ENCODE assay signal across 7 mouse cellular contexts in genomic region chr1:134302568-134303238, GRCm38 (mm10). TPM values are rescaled to one million over a fixed set of nuclear protein-coding genes. Genes with fewer than 3 reads are reported as not detected.
DNase-seq lines count a peak whose midpoint lies in the region; ATAC-seq and TF ChIP-seq lines count a peak whose summit lies in the region.

No protein-coding gene starts in this region.

- peak; percentile 22; the same call in 1 of the 2 replicates for ATAC-seq in G1E (ENCODE audit: extremely low read depth, insufficient number of reproducible peaks, low FRiP score, poor library complexity, severe bottlenecking)
- ATAC-seq in intestine, embryonic 16.5 days: no peak
- ATAC-seq in liver, postnatal 0 days: peak; percentile 51
- ATAC-seq in neural tube, embryonic 15.5 days (ENCODE audit: low FRiP score): no peak

- no peak overlapping the region for H3K4me2 ChIP-seq in intestine, embryonic 16.5 days (ENCODE audit: low read depth, low read length)
- H3K4me2 ChIP-seq in liver, postnatal 0 days (ENCODE audit: low read depth, low read length): peak overlapping the region; percentile 27
- no peak overlapping the region for H3K4me2 ChIP-seq in neural tube, embryonic 15.5 days

- TF ChIP-seq CTCF in G1E (IDR thresholded peaks at IDR 0.05; ENCODE audit: low read depth, low read length): no peak
- no peak for TF ChIP-seq CTCF in bone marrow macrophage, adult 2 months (IDR thresholded peaks at IDR 0.05; ENCODE audit: low read depth, low read length)
- TF ChIP-seq CTCF in liver, postnatal 0 days (IDR thresholded peaks at IDR 0.05; ENCODE audit: low read depth): no peak

- peaks cover 34% of the 10 kb centered on the region for H3K27me3 ChIP-seq in G1E (ENCODE audit: insufficient read depth, low read length)
- 0 out of 2 replicates have a peak, but pooled peaks cover 6% of the 10 kb centered on the region for H3K27me3 ChIP-seq in intestine, embryonic 16.5 days (replicated peaks; ENCODE audit: control insufficient read depth, insufficient read depth, low read length)
- H3K27me3 ChIP-seq in liver, postnatal 0 days (ENCODE audit: insufficient read depth, low read length): peaks cover 22% of the 10 kb centered on the region
- peaks cover 22% of the 10 kb centered on the region for H3K27me3 ChIP-seq in neural tube, embryonic 15.5 days (replicated peaks)

- H3K36me3 ChIP-seq in G1E (replicated peaks): no peaks in the 10 kb centered on the region
- H3K36me3 ChIP-seq in intestine, embryonic 16.5 days (ENCODE audit: control insufficient read depth, insufficient read depth, low read length): no peaks in the 10 kb centered on the region
- no peaks in the 10 kb centered on the region for H3K36me3 ChIP-seq in liver, postnatal 0 days (replicated peaks; ENCODE audit: insufficient read depth, low read length)
- H3K36me3 ChIP-seq in neural tube, embryonic 15.5 days: peaks cover 4% of the 10 kb centered on the region; the same call in 1 of the 2 replicates

- WGBS in intestine, embryonic 16.5 days: 42% methylated on average over 8 of the region's 8 CpGs
- 22% methylated on average over 8 of the region's 8 CpGs for WGBS in liver, postnatal 0 days (ENCODE audit: insufficient replicate concordance)
- 34% methylated on average over 8 of the region's 8 CpGs for WGBS in neural tube, embryonic 15.5 days

- TF ChIP-seq EP300 in liver, postnatal 0 days (IDR thresholded peaks at IDR 0.05; ENCODE audit: low read depth): no peak

- peak overlapping the region; percentile 99 for H3K27ac ChIP-seq in bone marrow macrophage, adult 2 months (ENCODE audit: insufficient read depth, low read depth, low read length)
- H3K27ac ChIP-seq in intestine, embryonic 16.5 days (ENCODE audit: low read length): peak overlapping the region; percentile 75
- peak overlapping the region; percentile 71 for H3K27ac ChIP-seq in liver, postnatal 0 days (ENCODE audit: low read depth)
- peak overlapping the region; percentile 64 for H3K27ac ChIP-seq in neural tube, embryonic 15.5 days (replicated peaks)

- no peak overlapping the region for H3K9ac ChIP-seq in intestine, embryonic 16.5 days (ENCODE audit: low read depth, low read length)
- no peak overlapping the region for H3K9ac ChIP-seq in liver, postnatal 0 days (replicated peaks)
- H3K9ac ChIP-seq in neural tube, embryonic 15.5 days (replicated peaks): no peak overlapping the region

- H3K4me3 ChIP-seq in G1E (ENCODE audit: low read depth, low read length): no peak overlapping the region
- peak overlapping the region; percentile 39 for H3K4me3 ChIP-seq in bone marrow macrophage, adult 2 months (ENCODE audit: insufficient read depth, low read length)
- H3K4me3 ChIP-seq in intestine, embryonic 16.5 days (ENCODE audit: low read length): no peak overlapping the region
- no peak overlapping the region for H3K4me3 ChIP-seq in liver, postnatal 0 days (ENCODE audit: low read depth, low read length)
- no peak overlapping the region for H3K4me3 ChIP-seq in neural tube, embryonic 15.5 days (replicated peaks)

- TF ChIP-seq POLR2A in bone marrow macrophage, adult 2 months (IDR thresholded peaks at IDR 0.05; ENCODE audit: borderline replicate concordance, low read depth, low read length): no peak

- H3K9me3 ChIP-seq in G1E (replicated peaks): no peaks in the 10 kb centered on the region
- no peaks in the 10 kb centered on the region for H3K9me3 ChIP-seq in intestine, embryonic 16.5 days (ENCODE audit: control insufficient read depth, low read length)
- H3K9me3 ChIP-seq in liver, postnatal 0 days (ENCODE audit: low read length): no peaks in the 10 kb centered on the region
- no peaks in the 10 kb centered on the region for H3K9me3 ChIP-seq in neural tube, embryonic 15.5 days (replicated peaks)

- H3K4me1 ChIP-seq in G1E (ENCODE audit: insufficient read depth, low read depth, low read length): 0 out of 2 replicates have a peak, but pooled peaks cover 5% of the 10 kb centered on the region
- peaks cover 43% of the 10 kb centered on the region for H3K4me1 ChIP-seq in bone marrow macrophage, adult 2 months (ENCODE audit: control insufficient read depth, insufficient read depth, low read length)
- H3K4me1 ChIP-seq in intestine, embryonic 16.5 days (ENCODE audit: control insufficient read depth, insufficient read depth, low read length): peaks cover 11% of the 10 kb centered on the region; the same call in 1 of the 2 replicates
- H3K4me1 ChIP-seq in liver, postnatal 0 days (ENCODE audit: insufficient read depth): peaks cover 17% of the 10 kb centered on the region
- H3K4me1 ChIP-seq in neural tube, embryonic 15.5 days: peaks cover 29% of the 10 kb centered on the region

- DNase-seq in G1E (ENCODE audit: low spot score): no peak
- DNase-seq in heart, adult 11 months: peak; percentile 99
- DNase-seq in liver, postnatal 0 days: peak; percentile 53
- no peak for DNase-seq in right cerebral cortex, postnatal 14 days

RNA-seq across cellular contexts. Expression of gene Myog, which starts 12.9 kb away (rescaled TPM):
- total RNA-seq in G1E (2014; fragmentation: Nextera tagmentation): not detected in 2 replicates
- not detected in 2 replicates for total RNA-seq in G1E (2017)
- polyA plus RNA-seq in G1E (2012): not detected in 2 replicates
- not detected in 2 replicates for polyA plus RNA-seq in bone marrow macrophage, adult 2 months (2012; ENCODE audit: insufficient read depth, insufficient read length, missing spikeins)
- polyA plus RNA-seq in intestine, embryonic 16.5 days (2015; fragmentation: Nextera tagmentation; extraction: Ambion mirVana): 0.32 TPM in 2 replicates
- 0.64 TPM in 1 of 2 replicates, not detected in the other for polyA plus RNA-seq in liver, postnatal 0 days (2015; fragmentation: Nextera tagmentation; extraction: Ambion mirVana)
- polyA plus RNA-seq in neural tube, embryonic 15.5 days (2015; fragmentation: Nextera tagmentation; extraction: Ambion mirVana): 7.1 and 9.9 TPM in 2 replicates

RNA-seq across cellular contexts. Expression of gene Ppfia4, which starts 30.0 kb away (rescaled TPM):
- total RNA-seq in G1E (2014; fragmentation: Nextera tagmentation) (not detected in 2 replicates), G1E (2017) (0.05 TPM in 1 of 2 replicates, not detected in the other)
- 0.13 and 0.20 TPM in 2 replicates for polyA plus RNA-seq in G1E (2012)
- polyA plus RNA-seq in bone marrow macrophage, adult 2 months (2012; ENCODE audit: insufficient read depth, insufficient read length, missing spikeins): 28.4 and 32.9 TPM in 2 replicates
- 4.6 and 4.7 TPM in 2 replicates for polyA plus RNA-seq in intestine, embryonic 16.5 days (2015; fragmentation: Nextera tagmentation; extraction: Ambion mirVana)
- 1.3 and 1.6 TPM in 2 replicates for polyA plus RNA-seq in liver, postnatal 0 days (2015; fragmentation: Nextera tagmentation; extraction: Ambion mirVana)
- 29.1 and 31.6 TPM in 2 replicates for polyA plus RNA-seq in neural tube, embryonic 15.5 days (2015; fragmentation: Nextera tagmentation; extraction: Ambion mirVana)

RNA-seq across cellular contexts. Expression of gene Tmem183a, which starts 59.1 kb away (rescaled TPM):
- 65.9 and 81.3 TPM in 2 replicates for total RNA-seq in G1E (2014; fragmentation: Nextera tagmentation)
- 84.9 and 94.0 TPM in 2 replicates for total RNA-seq in G1E (2017)
- polyA plus RNA-seq in G1E (2012): 37.8 and 49.1 TPM in 2 replicates
- polyA plus RNA-seq in bone marrow macrophage, adult 2 months (2012; ENCODE audit: insufficient read depth, insufficient read length, missing spikeins): 36.6 and 39.4 TPM in 2 replicates
- polyA plus RNA-seq in intestine, embryonic 16.5 days (2015; fragmentation: Nextera tagmentation; extraction: Ambion mirVana): 84.9 and 88.6 TPM in 2 replicates
- 44.1 and 46.1 TPM in 2 replicates for polyA plus RNA-seq in liver, postnatal 0 days (2015; fragmentation: Nextera tagmentation; extraction: Ambion mirVana)
- 110 and 112 TPM in 2 replicates for polyA plus RNA-seq in neural tube, embryonic 15.5 days (2015; fragmentation: Nextera tagmentation; extraction: Ambion mirVana)

Comparison
In these comparisons a context has a peak if more than half of its experiments do, and no peak if none do; other contexts are left out.
1. ATAC-seq: peak in G1E (single experiment) and liver, postnatal 0 days (single experiment); none in intestine, embryonic 16.5 days (single experiment) and neural tube, embryonic 15.5 days (single experiment).
2. DNase-seq: peak in heart, adult 11 months (single experiment) and liver, postnatal 0 days (single experiment); none in G1E (single experiment) and right cerebral cortex, postnatal 14 days (single experiment).
3. Peak in every context shown above with its lines, with median percentiles within 50 percentile points of each other: H3K27ac ChIP-seq.